Mouse (Mus musculus): ENCODE measurements around the gene Gpr82.

- no peak for TF ChIP-seq POLR2A (IDR thresholded peaks at IDR 0.05; ENCODE audit: insufficient read depth, low read length)
- TF ChIP-seq EP300 (IDR thresholded peaks at IDR 0.05; ENCODE audit: insufficient read depth, low read depth, low read length) = no peak
- TF ChIP-seq CTCF (IDR thresholded peaks at IDR 0.05; ENCODE audit: low read depth, low read length) = no peak
Measured at GRCm38 (mm10) chrX:13658616-13659140, 2.5 kb upstream of the Gpr82 start.
